Mouse (Mus musculus) kidney, adult 2 months (tissue): ENCODE results near the gene Slc16a8.

Experiments
- CTCF ChIP-seq: fragments of 200-500 bp; conservative IDR thresholded peaks from 2 replicates; pipeline ENCODE4 v1.5.1; 2011; ENCODE audit warnings: low read depth, mild to moderate bottlenecking, control low read depth, low read length, moderate library complexity, mixed read lengths; ENCODE audit not compliant: insufficient read depth, insufficient read length
- POLR2A ChIP-seq: fragments of 200-500 bp; IDR thresholded peaks from one replicate; pipeline ENCODE4 v1.6.1; 2011; ENCODE audit warnings: low read depth, low read length, control low read depth

- TF ChIP-seq CTCF, result no peak
- TF ChIP-seq POLR2A, result no peak
These were observed 8.3 kb upstream of the Slc16a8 start for GRCm38 (mm10) chr15:79262786-79263309.
